Mouse (Mus musculus) heart, postnatal 10 days (tissue): ENCODE measurements around the gene Ifi214. TPM values are rescaled to one million over a fixed set of nuclear protein-coding genes. Genes with fewer than 3 reads are reported as not detected.
"Not testable (repeated sequence)": the region's sequence is repeated elsewhere in the genome, so short reads cannot be mapped to it uniquely, and the experiment has no call there.

Experiments used
- DNase-seq, 2 experiments: peaks; one replicate each; pipeline ENCODE4 v3.0.0; 2021
- intact Hi-C: fragments of 180-260 bp; cut with DNase I; formaldehyde crosslinking; loops from one replicate; pipeline ENCODE4 v1.15.1; 2025
- microRNA-seq, 2 experiments: library from miRNA; unstranded; fragments of <30 nt; microRNA quantifications; one replicate each; pipeline ENCODE4 v1.2.0; 2022
- total RNA-seq, 2 experiments: library from RNA; stranded (reverse); gene quantifications; 2 replicates each; pipeline ENCODE4 v1.2.3; 2021

Gene Ifi214
- total RNA-seq = not detected

DNA sequence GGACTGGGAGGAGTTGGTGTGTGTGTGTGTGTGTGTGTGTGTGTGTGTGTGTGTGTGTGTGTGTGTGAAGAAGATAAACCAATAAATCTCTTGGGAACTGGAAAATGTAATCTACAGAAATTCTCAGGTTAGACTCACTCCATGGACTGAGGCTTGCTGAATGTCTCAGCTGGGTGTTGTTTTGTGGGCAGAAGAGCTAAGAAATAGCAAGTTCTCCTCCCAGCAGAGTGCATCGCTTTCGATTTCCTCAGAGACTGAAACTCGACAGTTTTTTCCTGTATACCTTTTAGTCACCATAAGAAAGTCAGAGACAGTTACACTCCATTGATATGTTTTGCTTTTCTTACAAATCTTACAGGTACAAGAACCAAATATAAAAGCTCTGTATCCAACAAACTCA, at the start of gene Ifi214:
Gene Ifi214 (minus strand): TSS at position 167 of the 400 bp plus-strand sequence.
- DNase-seq, intact Hi-C loops: not testable (repeated sequence)

DNA sequence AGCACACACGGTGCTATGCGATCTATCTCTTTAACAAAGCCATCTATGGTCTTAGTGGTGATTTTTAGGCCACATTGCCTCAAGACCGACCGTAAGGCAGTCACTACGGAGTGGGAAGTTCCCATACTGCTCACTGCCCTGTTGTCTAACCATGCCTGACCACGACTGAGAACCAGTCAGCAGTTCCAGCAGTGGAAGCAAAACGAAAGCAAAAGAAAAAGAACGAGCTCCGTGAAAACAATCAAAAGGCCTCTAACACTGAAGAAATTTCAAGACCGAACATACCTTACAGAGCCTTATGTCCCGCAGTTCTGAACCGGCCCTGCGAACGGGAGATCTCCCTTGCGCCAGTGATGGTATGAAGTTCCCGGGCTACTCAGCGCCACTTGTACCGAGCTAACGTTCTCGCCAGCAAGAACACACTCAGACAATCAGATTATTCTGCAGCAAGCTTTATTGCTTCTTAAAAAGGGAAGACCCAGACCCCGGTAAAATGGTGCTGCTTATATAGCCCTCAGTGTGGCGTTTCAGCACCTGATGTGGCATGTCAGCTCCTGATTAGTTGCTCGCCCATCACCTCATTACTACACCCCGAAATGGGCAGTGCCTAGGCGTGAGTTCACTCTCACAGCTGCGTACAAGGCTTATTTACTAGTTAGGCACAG, 44.3 kb upstream of the Ifi214 start:
- no peak for DNase-seq
- intact Hi-C loops = no loop called here

DNA sequence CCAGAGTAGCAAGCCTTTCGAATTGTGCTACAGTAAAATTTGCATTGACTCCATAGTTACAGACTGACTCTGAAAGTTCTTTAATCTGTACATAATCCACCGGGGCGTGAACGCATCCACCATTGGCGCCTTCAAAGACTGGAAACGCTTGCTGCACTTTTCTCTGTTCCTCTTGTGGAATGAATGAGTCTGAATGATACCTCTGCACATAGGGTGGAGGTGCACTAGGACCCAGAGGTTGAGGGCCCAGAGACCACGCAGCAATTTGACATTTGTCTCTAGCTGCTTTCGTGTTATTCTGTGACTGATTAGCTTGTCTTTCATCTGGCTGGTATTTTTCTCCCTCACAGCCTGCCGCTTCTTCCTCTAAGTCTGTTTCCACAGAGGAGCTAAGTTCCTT, 43.3 kb upstream of the Ifi214 start:
- intact Hi-C loops = no loop called here
- no peak for DNase-seq

DNA sequence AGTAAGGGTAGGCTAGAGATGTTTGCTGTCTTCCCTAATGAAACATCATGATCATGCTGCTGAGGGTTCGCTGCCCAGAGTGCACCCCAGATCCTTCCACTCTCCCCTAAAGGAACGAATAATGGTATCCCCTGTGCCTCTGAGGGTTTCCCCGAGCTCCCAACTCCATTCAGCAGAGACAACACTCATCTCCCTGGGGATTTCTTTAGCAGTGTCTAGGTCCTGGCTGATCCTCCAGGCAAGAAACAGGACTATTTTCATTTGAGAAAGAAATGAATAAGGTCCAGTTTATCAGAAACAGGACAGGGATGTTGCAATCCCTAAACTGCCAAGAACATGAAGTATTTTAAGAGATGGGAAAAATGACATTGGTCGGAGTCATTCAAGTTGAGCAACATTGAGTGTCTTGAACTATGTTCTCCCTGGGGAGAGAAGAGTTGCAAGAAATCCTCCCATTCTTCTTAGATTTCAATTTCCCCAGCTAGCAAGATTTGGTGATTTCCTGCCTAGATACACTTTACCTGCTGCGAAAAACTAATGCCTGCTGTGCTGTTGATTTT, 14.8 kb upstream of the Ifi214 start:
- DNase-seq, intact Hi-C loops: not testable (repeated sequence)

DNA sequence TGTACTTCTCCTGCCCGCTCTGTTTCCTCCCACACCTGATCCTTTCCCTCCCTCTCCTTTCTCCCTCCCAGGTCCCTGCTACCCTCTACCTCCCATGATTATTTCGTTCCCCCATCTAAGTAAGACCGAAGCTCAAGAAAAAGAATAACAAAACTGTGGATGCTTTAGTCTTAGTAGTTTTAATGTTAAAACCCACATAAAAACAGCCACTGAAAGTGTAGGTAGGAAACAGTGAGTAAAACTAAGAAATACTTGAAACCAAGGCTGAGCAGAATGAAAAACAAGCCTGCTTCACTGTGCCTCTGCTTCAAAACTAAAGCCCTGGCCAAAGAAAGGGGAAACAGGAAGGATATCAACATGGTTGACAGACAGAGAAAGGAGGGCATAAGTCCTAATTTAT, 13.0 kb upstream of the Ifi214 start:
- DNase-seq, intact Hi-C loops: not testable (repeated sequence)

DNA sequence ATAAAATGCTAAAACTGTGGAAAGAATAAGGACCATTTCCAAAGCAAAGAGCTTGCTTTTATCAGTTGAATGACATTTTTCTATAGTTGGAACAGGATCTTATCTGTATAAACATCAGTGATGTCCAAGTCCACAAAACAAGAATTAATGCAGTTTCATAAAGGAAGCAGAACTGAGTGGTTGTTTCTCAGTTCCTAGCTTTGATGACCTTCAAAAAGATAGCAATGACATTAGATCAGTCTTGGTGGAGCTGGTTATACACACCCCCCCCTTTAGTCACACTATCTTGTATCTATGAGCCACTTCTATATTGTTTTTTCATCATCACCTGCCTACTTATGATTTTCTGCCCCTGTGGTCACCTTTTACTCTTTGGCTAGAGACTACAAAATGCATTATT, 14.3 kb downstream of the Ifi214 start:
- intact Hi-C loops = no loop called here
- no peak for DNase-seq

DNA sequence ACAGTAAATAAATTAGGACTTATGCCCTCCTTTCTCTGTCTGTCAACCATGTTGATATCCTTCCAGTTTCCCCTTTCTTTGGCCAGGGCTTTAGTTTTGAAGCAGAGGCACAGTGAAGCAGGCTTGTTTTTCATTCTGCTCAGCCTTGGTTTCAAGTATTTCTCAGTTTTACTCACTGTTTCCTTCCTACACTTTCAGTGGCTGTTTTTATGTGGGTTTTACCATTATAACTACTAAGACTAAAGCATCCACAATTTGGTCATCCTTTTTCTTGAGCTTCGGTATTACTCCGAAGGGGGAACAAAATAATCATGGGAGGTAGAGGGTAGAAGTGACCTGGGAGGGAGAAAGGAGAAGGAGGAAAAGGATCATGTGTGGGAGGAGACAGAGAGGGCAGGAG, 25.2 kb downstream of the Ifi214 start:
- DNase-seq, intact Hi-C loops: not testable (repeated sequence)

DNA sequence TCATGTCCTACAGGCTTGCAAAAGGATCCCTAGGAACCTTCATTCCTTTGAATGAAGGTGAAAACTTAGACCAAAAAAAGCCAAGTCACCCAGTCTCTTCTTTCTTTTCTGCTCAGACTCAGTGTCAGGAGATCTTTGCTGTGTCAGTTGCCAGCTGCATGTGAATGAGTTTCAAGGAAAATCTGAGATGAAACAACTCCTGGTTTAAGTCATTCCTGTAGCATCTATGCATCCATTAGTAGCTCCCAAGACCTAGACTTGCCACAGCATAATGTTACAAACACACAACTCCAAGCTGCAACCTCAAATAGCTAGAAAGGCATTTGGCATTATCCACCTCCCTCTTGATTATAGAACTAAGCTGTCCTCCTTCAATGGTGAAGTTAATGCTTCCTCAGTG, 44.3 kb downstream of the Ifi214 start:
- DNase-seq, intact Hi-C loops: not testable (repeated sequence)

DNA sequence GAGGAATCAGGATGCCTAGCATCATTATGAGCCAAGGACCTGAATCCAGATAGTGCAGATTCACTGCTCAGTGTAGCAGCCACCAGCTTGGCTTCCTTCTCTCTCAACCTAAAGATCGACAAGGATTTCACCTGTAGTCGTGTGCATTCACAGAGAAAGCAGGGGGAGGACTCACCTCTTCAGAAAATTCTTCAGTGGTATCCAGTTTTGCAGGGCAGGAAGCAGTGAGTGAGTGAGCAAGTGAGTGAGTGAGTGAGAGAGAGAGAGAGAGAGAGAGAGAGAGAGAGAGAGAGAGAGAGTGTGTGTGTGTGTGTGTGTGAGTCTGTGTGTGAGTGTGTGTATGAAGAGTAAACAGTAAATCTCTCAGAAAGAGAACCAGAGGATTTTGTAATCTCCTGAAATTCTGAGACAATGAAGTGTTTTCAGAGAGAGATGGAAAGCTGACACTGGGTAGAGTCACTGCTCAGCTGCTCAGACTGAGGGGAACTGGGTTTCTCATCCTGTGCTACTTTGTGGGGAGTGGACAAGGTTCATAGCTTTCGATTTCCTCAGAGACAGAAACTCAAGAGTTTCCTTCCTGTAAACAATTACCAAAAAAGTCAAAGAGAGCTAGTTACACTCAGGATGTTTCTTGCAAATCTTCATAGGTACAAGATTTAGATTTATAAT, 44.8 kb downstream of the Ifi214 start, which contains the start of gene Ifi206:
Gene Ifi206 (minus strand): TSS at position 230 of the 669 bp plus-strand sequence.
- DNase-seq, intact Hi-C loops: not testable (repeated sequence)

DNA sequence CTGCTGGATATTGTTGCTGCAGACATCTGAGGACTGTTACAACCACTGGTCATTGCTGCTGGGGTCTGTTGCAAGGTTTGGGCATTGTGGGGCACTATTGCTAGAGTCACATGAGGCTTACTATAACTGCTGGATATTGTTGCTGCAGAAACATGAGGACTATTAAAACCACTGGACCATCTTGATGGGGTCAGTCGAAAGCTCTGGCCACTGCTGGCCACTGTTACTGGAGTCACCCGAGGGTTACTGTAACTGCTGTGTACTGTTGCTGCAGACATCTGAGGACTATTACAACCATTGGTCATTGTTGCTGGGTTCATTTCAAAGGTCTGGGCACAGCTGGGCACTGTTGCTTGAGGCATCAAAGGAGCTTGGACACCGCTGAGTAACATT, 54.6 kb downstream of the Ifi214 start:
- intact Hi-C loops, DNase-seq: not testable (repeated sequence)

DNA sequence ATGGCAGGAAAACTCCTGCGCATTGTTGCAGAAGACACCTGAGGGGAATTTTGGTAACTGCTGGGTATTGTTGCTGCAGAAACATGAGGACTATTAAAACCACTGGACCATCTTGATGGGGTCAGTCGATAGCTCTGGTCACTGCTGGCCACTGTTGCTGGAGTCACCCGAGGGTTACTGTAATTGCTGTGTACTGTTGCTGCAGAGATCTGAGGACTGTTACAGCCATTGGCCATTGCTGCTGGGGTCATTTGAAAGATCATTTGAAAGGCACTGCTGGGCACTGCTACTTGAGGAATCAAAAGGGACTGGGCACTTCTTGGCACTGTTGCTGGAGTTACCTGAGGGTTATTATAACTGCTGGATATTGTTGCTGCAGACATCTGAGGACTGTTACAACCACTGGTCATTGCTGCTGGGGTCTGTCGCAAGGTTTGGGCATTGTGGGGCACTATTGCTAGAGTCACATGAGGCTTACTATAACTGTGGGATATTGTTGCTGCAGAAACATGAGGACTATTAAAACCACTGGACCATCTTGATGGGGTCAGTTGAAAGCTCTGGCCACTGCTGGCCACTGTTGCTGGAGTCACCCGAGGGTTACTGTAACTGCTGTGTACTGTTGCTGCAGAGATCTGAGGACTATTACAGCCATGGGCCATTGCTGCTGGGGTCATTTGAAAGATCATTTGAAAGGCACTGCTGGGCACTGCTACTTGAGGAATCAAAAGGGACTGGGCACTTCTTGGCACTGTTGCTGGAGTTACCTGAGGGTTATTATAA, 55.2 kb downstream of the Ifi214 start:
- DNase-seq, intact Hi-C loops: not testable (repeated sequence)

Small RNA genes within 50 kb of the gene (microRNA-seq; reads per million reads assigned to microRNA genes)
- gene Gm44481 = 0 reads per million in 2 experiments

Other genes starting within 250 kb of the Ifi214 start
- gene Ackr1, start 202.2 kb downstream of the Ifi214 start, total RNA-seq = under 1 TPM; 0.53 to 0.74 TPM
- 1 to 10 TPM; 1.3 to 1.5 TPM for gene Aim2, start 185.1 kb downstream of the Ifi214 start, total RNA-seq
- gene Cadm3, start 168.3 kb downstream of the Ifi214 start, total RNA-seq = 1 to 10 TPM; 2.5 TPM
- under 1 TPM; 0.07 to 0.12 TPM for gene Ifi206, start 44.9 kb downstream of the Ifi214 start, total RNA-seq
- under 1 TPM in 1 of 2 experiments, not detected in 1; 0.10 TPM for gene Ifi213, start 63.3 kb upstream of the Ifi214 start, total RNA-seq
- under 1 TPM; 0.24 to 0.30 TPM for gene Ifi209, start 95.0 kb upstream of the Ifi214 start, total RNA-seq
- gene Ifi208, start 137.7 kb upstream of the Ifi214 start, total RNA-seq = under 1 TPM; 0.10 to 0.12 TPM
- gene Ifi207, start 205.8 kb upstream of the Ifi214 start, total RNA-seq = 1 to 10 TPM in 1 of 2 experiments, under 1 TPM in 1; 0.99 to 1.7 TPM
- gene Ifi204, start 231.0 kb upstream of the Ifi214 start, total RNA-seq = 1 to 10 TPM; 1.2 to 1.5 TPM